In the genomic region with DNA sequence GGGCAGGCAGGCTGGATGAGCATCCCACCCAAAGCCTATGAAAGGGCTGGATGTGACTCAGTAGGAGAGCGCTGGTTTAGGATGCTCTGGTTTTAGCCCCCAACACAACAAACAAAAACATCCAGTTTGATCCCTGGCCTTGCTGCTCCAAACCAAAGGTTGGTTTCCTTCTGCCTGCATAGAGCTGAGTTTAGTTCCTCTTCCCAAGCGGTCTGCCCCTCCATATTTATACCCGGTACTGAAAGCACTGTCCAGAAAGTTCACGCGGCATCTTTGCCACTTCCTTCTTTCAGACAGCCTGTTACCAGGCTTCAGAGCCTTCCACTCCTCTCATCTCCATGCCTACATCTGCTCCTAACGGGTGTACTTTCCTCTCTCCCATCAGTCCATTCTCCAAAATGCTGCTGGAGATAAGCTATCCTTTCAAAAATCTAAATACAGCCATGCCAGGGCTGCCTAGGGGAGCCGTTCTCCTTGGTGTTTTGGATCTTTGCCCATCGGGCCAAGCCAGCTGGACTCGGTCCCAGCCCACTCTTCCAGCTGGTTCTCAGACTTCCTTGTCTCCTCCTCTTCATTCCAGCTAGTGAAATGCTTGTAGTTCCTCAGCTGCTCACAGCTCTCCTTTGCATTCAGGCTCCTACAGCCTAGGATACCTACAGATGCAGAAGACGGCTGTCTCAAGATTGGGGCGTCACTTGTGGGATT, we compare ENCODE assay signal across 7 mouse cellular contexts. TPM values are rescaled to one million over a fixed set of nuclear protein-coding genes. Genes with fewer than 3 reads are reported as not detected.
DNase-seq lines count a peak whose midpoint lies in the region; ATAC-seq and TF ChIP-seq lines count a peak whose summit lies in the region.

No protein-coding gene starts in this region.

- WGBS in heart, postnatal 0 days: 40% methylated on average over 11 of the region's 11 CpGs

- dilution Hi-C loops in CH12.LX (cut with MboI; ENCODE audit: extremely low pct_ligation_motif_present, extremely low pct_unique_long_range_greater_than_20kb, low sequenced_read_pairs): no loop called here

- no peak for TF ChIP-seq RAD21 in CH12.LX (IDR thresholded peaks at IDR 0.05; ENCODE audit: low read depth, low read length)

- DNase-seq in 3T3-L1 (ENCODE audit: low read depth, low spot score) (peak; percentile 78), CH12.LX (ENCODE audit: extremely low read depth) (no peak)
- DNase-seq in cerebellum, postnatal 25 days: peak; percentile 68 to 75
- peak; percentile 57 for DNase-seq in heart, postnatal 0 days (ENCODE audit: low spot score)
- DNase-seq in layer of hippocampus, postnatal 36 days: peak; percentile 43 to 53
- no peak for DNase-seq in embryo, embryonic 10.5 days (ENCODE audit: low spot score)

- H3K4me2 ChIP-seq in CH12.LX (ENCODE audit: insufficient read depth, low read depth, poor library complexity, severe bottlenecking): 0 out of 2 replicates have a peak overlapping the region, but pooled peaks have one; percentile 14
- 0 out of 2 replicates have a peak overlapping the region, but pooled peaks have one; percentile 5 for H3K4me2 ChIP-seq in heart, postnatal 0 days (ENCODE audit: low read depth, low read length)

- in situ Hi-C loops in CH12.LX (cut with MboI; ENCODE audit: low pct_ligation_motif_present, low pct_unique_long_range_greater_than_20kb, low sequenced_read_pairs): loop anchor here (5.0 to 10.0 kb wide), 2 partner anchors 103 to 181 kb away; partner anchors contain the start of gene Ggct

- H3K79me2 ChIP-seq in CH12.LX (replicated peaks; ENCODE audit: control insufficient read depth, extremely low read depth, insufficient read depth, poor library complexity, severe bottlenecking): no peaks in the 10 kb centered on the region

- ATAC-seq in heart, postnatal 0 days (ENCODE audit: insufficient read depth, low read depth): no peak

- no peak for TF ChIP-seq CTCF in CH12.LX (conservative IDR thresholded peaks at IDR 0.05 in 1 of 2, IDR thresholded peaks at IDR 0.05 in 1 of 2; ENCODE audit: low read depth in 2 of 2, low read length in 2 of 2)
- no peak for TF ChIP-seq CTCF in heart, postnatal 0 days (IDR thresholded peaks at IDR 0.05; ENCODE audit: low read depth)

- no peak overlapping the region for H3K9ac ChIP-seq in CH12.LX (ENCODE audit: insufficient read depth, low read depth)
- no peak overlapping the region for H3K9ac ChIP-seq in heart, postnatal 0 days (replicated peaks; ENCODE audit: low read depth, low read length)

- no peak overlapping the region for H3K27ac ChIP-seq in CH12.LX (ENCODE audit: insufficient read depth, low read depth)
- no peak overlapping the region for H3K27ac ChIP-seq in heart, postnatal 0 days (ENCODE audit: low read depth)

- no peak overlapping the region for H3K4me3 ChIP-seq in CH12.LX (replicated peaks in 1 of 3; ENCODE audit: low read depth in 2 of 3, low read length in 2 of 3, poor library complexity in 1 of 3)
- no peak overlapping the region for H3K4me3 ChIP-seq in heart, postnatal 0 days (ENCODE audit: low read depth, low read length)
- peak overlapping the region; percentile 38 for H3K4me3 ChIP-seq in megakaryocyte, embryonic 14.5 days (replicated peaks)

- H3K4me1 ChIP-seq in CH12.LX (ENCODE audit: control insufficient read depth in 1 of 2, insufficient read depth in 2 of 2): peaks cover 11 to 51% of the 10 kb centered on the region in 2 experiments
- H3K4me1 ChIP-seq in heart, postnatal 0 days (ENCODE audit: control insufficient read depth, insufficient read depth): peaks cover 23% of the 10 kb centered on the region
- peaks cover 57% of the 10 kb centered on the region for H3K4me1 ChIP-seq in megakaryocyte, embryonic 14.5 days

- H3K36me3 ChIP-seq in CH12.LX (replicated peaks in 1 of 2; ENCODE audit: control insufficient read depth in 1 of 2, insufficient read depth in 1 of 2, low read length in 1 of 2): no peaks in the 10 kb centered on the region
- H3K36me3 ChIP-seq in heart, postnatal 0 days (replicated peaks; ENCODE audit: control insufficient read depth, insufficient read depth, low read length): no peaks in the 10 kb centered on the region
- no peaks in the 10 kb centered on the region for H3K36me3 ChIP-seq in megakaryocyte, embryonic 14.5 days (replicated peaks; ENCODE audit: low read length)

- no peak for TF ChIP-seq POLR2A in CH12.LX (IDR thresholded peaks at IDR 0.05; ENCODE audit: low read depth, low read length)

- no peaks in the 10 kb centered on the region for H3K9me3 ChIP-seq in CH12.LX (replicated peaks; ENCODE audit: low read length)
- H3K9me3 ChIP-seq in heart, postnatal 0 days (replicated peaks; ENCODE audit: control insufficient read depth, low read length): no peaks in the 10 kb centered on the region
- H3K9me3 ChIP-seq in megakaryocyte, embryonic 14.5 days: no peaks in the 10 kb centered on the region

- no peak for TF ChIP-seq EP300 in CH12.LX (IDR thresholded peaks at IDR 0.05; ENCODE audit: low read length)
- no peak for TF ChIP-seq EP300 in heart, postnatal 0 days (IDR thresholded peaks at IDR 0.05; ENCODE audit: low read depth)

- H3K27me3 ChIP-seq in CH12.LX (replicated peaks): no peaks in the 10 kb centered on the region
- H3K27me3 ChIP-seq in heart, postnatal 0 days (ENCODE audit: control insufficient read depth, insufficient read depth, low read length): no peaks in the 10 kb centered on the region
- no peaks in the 10 kb centered on the region for H3K27me3 ChIP-seq in megakaryocyte, embryonic 14.5 days (replicated peaks)

TF ChIP-seq in CH12.LX, 34 proteins besides CTCF, POLR2A, EP300 and RAD21:
- TF ChIP-seq TBP (conservative IDR thresholded peaks at IDR 0.05; ENCODE audit: low read depth, low read length): 0 out of 2 replicates have a peak, but pooled peaks have one; percentile 31
- no peak for TF ChIP-seq ZC3H11A (IDR thresholded peaks at IDR 0.05; ENCODE audit: low read depth, low read length)
- no peak for TF ChIP-seq CHD2 (IDR thresholded peaks at IDR 0.05; ENCODE audit: low read length)
- TF ChIP-seq ELF1 (IDR thresholded peaks at IDR 0.05; ENCODE audit: low read depth, low read length): peak; percentile 40
- TF ChIP-seq TCF12 (IDR thresholded peaks at IDR 0.05; ENCODE audit: low read depth, low read length): no peak
- no peak for TF ChIP-seq RCOR1 (conservative IDR thresholded peaks at IDR 0.05; ENCODE audit: low read depth, low read length)

RNA-seq across cellular contexts. Expression of gene Znrf2, which starts 5.0 kb away (rescaled TPM):
- total RNA-seq in CH12.LX (2012; rRNA removed) (18.3 and 21.6 TPM in 2 replicates), CH12.LX (2014; rRNA removed) (26.9 and 27.1 TPM in 2 replicates)
- 16.0 and 21.3 TPM in 2 replicates for polyA plus RNA-seq in CH12.LX (2012; ENCODE audit: insufficient read length, low read depth)
- 7.1 and 31.3 TPM in 2 replicates for total RNA-seq in heart, postnatal 0 days (2014; rRNA removed; ENCODE audit: low replicate concordance)
- 3.7 and 4.3 TPM in 2 replicates for polyA plus RNA-seq in heart, postnatal 0 days (2015; fragmentation: Nextera tagmentation; extraction: Ambion mirVana)
- total RNA-seq in layer of hippocampus, postnatal 36 days (2021): 10 to 100 TPM; 23.0 to 23.6 TPM
- 15.8 and 22.0 TPM in 2 replicates for polyA plus RNA-seq in megakaryocyte, embryonic 14.5 days (2012; ENCODE audit: insufficient read depth, low replicate concordance)

Comparison
In these comparisons a context has a peak if more than half of its experiments do, and no peak if none do; other contexts are left out.
1. DNase-seq: peak in 3T3-L1 (single experiment), cerebellum, postnatal 25 days (2 of 2), heart, postnatal 0 days (single experiment) and layer of hippocampus, postnatal 36 days (2 of 2); none in CH12.LX (single experiment) and embryo, embryonic 10.5 days (single experiment).